Mouse (Mus musculus): ENCODE measurements around the gene Gipr.
"Not testable (repeated sequence)": the region's sequence is repeated elsewhere in the genome, so short reads cannot be mapped to it uniquely, and the experiment has no call there.

Gene Gipr

GRCm38 (mm10) chr7:19178035-19178434, 12.1 kb upstream of the Gipr start:
- peak; percentile 45 to 61 for DNase-seq

- peak; percentile 33 to 39 for DNase-seq
These were observed 11.3 kb upstream of the Gipr start for GRCm38 (mm10) chr7:19177216-19177615.

GRCm38 (mm10) chr7:19176516-19176947, 10.6 kb upstream of the Gipr start:
- DNase-seq, result peak in 1 of 2 experiments; percentile 86

GRCm38 (mm10) chr7:19175708-19176515, 10.0 kb upstream of the Gipr start, which contains the start of gene Eml2:
Gene Eml2, plus strand, starts transcription at chr7:19176421.
- DNase-seq, result peak; percentile 68 to 82

GRCm38 (mm10) chr7:19172874-19173273, 6.9 kb upstream of the Gipr start:
- DNase-seq, result peak; percentile 67 to 83

GRCm38 (mm10) chr7:19171831-19172230, 5.9 kb upstream of the Gipr start:
- peak; percentile 61 to 63 for DNase-seq

- DNase-seq, result no peak
These were observed 4.2 kb upstream of the Gipr start for GRCm38 (mm10) chr7:19170142-19170541.

GRCm38 (mm10) chr7:19169506-19169905, 3.6 kb upstream of the Gipr start:
- DNase-seq, result no peak

GRCm38 (mm10) chr7:19166990-19167389, 1.1 kb upstream of the Gipr start:
- DNase-seq, result no peak

- DNase-seq, result no peak
These were observed 949 bp downstream of the Gipr start for GRCm38 (mm10) chr7:19164978-19165377.

- DNase-seq, result no peak
These were observed 1.7 kb downstream of the Gipr start for GRCm38 (mm10) chr7:19164189-19164588.

GRCm38 (mm10) chr7:19163752-19164151, 2.2 kb downstream of the Gipr start:
- DNase-seq, result no peak

- no peak for DNase-seq
These were observed 3.0 kb downstream of the Gipr start for GRCm38 (mm10) chr7:19162928-19163327.

GRCm38 (mm10) chr7:19160115-19160514, 5.8 kb downstream of the Gipr start:
- peak in 1 of 2 experiments; percentile 48 for DNase-seq

GRCm38 (mm10) chr7:19159411-19159810, 6.5 kb downstream of the Gipr start:
- peak in 1 of 2 experiments; percentile 39 for DNase-seq

GRCm38 (mm10) chr7:19158601-19159000, 7.3 kb downstream of the Gipr start:
- DNase-seq, result no peak

- peak; percentile 98 to 99 for DNase-seq
These were observed 8.6 kb downstream of the Gipr start for GRCm38 (mm10) chr7:19157160-19157800.

GRCm38 (mm10) chr7:19155825-19156475, 10.0 kb downstream of the Gipr start:
- DNase-seq, result peak in 1 of 2 experiments; percentile 43

- peak; percentile 33 to 58 for DNase-seq
These were observed 11.1 kb downstream of the Gipr start for GRCm38 (mm10) chr7:19154796-19155195.

- not testable (repeated sequence) for DNase-seq
These were observed 14.8 kb downstream of the Gipr start for GRCm38 (mm10) chr7:19151121-19151520.

- DNase-seq, result peak; percentile 97 to 99
These were observed 16.3 kb downstream of the Gipr start, which contains the start of gene Snrpd2 for GRCm38 (mm10) chr7:19149626-19150025. Gene Snrpd2, plus strand, starts transcription at chr7:19149722.

GRCm38 (mm10) chr7:19148875-19149541, 16.9 kb downstream of the Gipr start, which contains the start of gene Qpctl:
Gene Qpctl, minus strand, starts transcription at chr7:19149291.
- peak; percentile 96 to 97 for DNase-seq
